Mouse (Mus musculus) liver, embryonic 11.5 days (tissue): ENCODE measurements around the gene Rnaseh2c. TPM values are rescaled to one million over a fixed set of nuclear protein-coding genes. Genes with fewer than 3 reads are reported as not detected.

Source experiments
- ATAC-seq: fragments of 200-750 bp; cut with Nextera tagmentation; replicated peaks from 2 replicates; pipeline ENCODE4 v1.8.0; 2017; ENCODE audit warnings: moderate number of reproducible peaks, mild to moderate bottlenecking, moderate TSS enrichment, moderate library complexity; ENCODE audit not compliant: low FRiP score
- DNase-seq: peaks from one replicate; pipeline ENCODE4 v3.0.0-alpha.2; 2017; ENCODE audit warnings: low spot score
- H3K27ac ChIP-seq: fragments of 300-500 bp; sonication (generic); 2 replicates; pipeline ENCODE4 v1.5.1; 2014; ENCODE audit warnings: mild to moderate bottlenecking, low read depth, low read length, control low read depth
- H3K27me3 ChIP-seq: fragments of 300-500 bp; sonication (generic); replicated peaks from 2 replicates; pipeline ENCODE4 v1.6.1; 2014; ENCODE audit warnings: low read length, mixed read lengths; ENCODE audit not compliant: control insufficient read depth, insufficient read depth
- H3K36me3 ChIP-seq: fragments of 300-500 bp; sonication (generic); 2 replicates; pipeline ENCODE4 v1.6.1; 2014; ENCODE audit warnings: mild to moderate bottlenecking, low read length, moderate library complexity, mixed read lengths; ENCODE audit not compliant: control insufficient read depth, insufficient read depth
- H3K4me1 ChIP-seq: fragments of 300-500 bp; sonication (generic); replicated peaks from 2 replicates; pipeline ENCODE4 v1.6.1; 2014; ENCODE audit warnings: low read length, mixed read lengths; ENCODE audit not compliant: control insufficient read depth, insufficient read depth
- H3K4me2 ChIP-seq: fragments of 300-500 bp; sonication (generic); 2 replicates; pipeline ENCODE4 v1.6.1; 2014; ENCODE audit warnings: mild to moderate bottlenecking, control low read depth, moderate library complexity
- H3K4me3 ChIP-seq: fragments of 300-500 bp; sonication (generic); 2 replicates; pipeline ENCODE4 v1.5.1; 2014; ENCODE audit warnings: low read depth, low read length, control low read depth
- H3K9ac ChIP-seq: fragments of 300-500 bp; sonication (generic); 2 replicates; pipeline ENCODE4 v1.6.1; 2014; ENCODE audit warnings: low read depth, low read length, control low read depth
- H3K9me3 ChIP-seq: fragments of 300-500 bp; sonication (generic); 2 replicates; pipeline ENCODE4 v1.6.1; 2016; ENCODE audit warnings: low read length, inconsistent platforms, mixed read lengths; ENCODE audit not compliant: control insufficient read depth
- WGBS: fragments of 180-500 bp; shearing (Covaris S2); extraction: QIAGEN DNeasy Blood & Tissue Kit; methylation state at CpG from one replicate; pipeline ENCODE4 v1.1.7; 2014; 5-methylcytosine and 5-hydroxymethylcytosine counted together
- polyA plus RNA-seq: library from polyadenylated mRNA; unstranded; fragments of >200 nt; fragmentation: Nextera tagmentation; extraction: Ambion mirVana; gene quantifications from 2 replicates; pipeline ENCODE4 v1.2.1, GENCODE M21; 2014

Rnaseh2c gene
- polyA plus RNA-seq, 1 experiment from 2014 or later, result 189 TPM

DNA sequence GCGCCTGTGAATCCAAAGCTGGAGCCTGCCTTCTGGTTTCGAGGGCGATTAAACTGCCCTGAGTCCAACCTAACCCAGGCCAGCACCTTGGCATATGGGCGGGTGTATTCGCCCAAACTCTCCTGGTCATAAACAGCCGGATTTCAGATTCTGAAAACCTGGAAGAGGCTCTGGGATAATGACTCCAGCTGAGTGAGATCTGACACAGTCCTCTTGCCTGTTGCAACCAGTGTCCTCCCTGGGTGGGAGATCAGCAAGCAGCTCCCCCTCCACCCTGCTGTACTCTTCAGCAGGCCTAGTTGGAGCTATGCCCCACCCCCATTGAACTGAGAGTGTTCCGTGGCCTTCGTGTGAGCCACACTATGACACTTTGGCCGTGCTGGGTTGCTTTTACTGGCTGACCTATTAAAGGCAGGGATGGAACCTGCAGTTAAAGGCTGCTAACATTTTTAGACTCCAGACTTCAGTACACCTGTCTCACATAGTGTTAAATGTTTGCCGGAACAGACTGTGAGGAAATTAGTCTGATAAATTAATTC lies 40.4 kb upstream of the Rnaseh2c start:
- no peak for DNase-seq
- peak overlapping the region; percentile 71 for H3K4me2 ChIP-seq
- peaks cover 14% of the 10 kb centered on the region for H3K4me1 ChIP-seq
- H3K9ac ChIP-seq, result no peak overlapping the region
- H3K4me3 ChIP-seq, result peak overlapping the region; percentile 43
- H3K27me3 ChIP-seq, result peaks cover 94% of the 10 kb centered on the region
- H3K36me3 ChIP-seq, result no peaks in the 10 kb centered on the region
- WGBS, result 20% methylated on average over 10 of the region's 10 CpGs
- H3K27ac ChIP-seq, result no peak overlapping the region
- no peak for ATAC-seq
- H3K9me3 ChIP-seq, result no peaks in the 10 kb centered on the region

DNA sequence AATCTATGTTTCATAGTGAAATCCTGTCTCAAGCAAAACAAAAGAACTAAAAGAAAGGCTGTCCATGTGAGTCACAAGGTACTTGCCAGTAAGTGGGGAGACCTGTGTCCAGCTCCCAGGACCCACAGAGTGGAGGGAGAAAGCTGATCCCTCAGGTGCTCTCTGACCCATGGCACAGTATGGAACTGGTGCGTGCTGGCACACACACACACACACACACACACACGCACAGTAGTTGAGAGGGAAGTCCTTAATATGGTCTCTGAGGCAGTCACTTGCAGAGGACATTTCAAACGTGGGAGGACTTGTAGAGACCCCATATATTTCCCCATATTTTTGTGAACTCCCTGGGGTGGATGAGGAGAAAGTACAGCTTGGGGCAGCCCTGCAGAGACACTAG lies 39.8 kb upstream of the Rnaseh2c start:
- 48% methylated on average over 3 of the region's 3 CpGs for WGBS
- peaks cover 20% of the 10 kb centered on the region for H3K4me1 ChIP-seq
- H3K9me3 ChIP-seq, result no peaks in the 10 kb centered on the region
- peaks cover 91% of the 10 kb centered on the region for H3K27me3 ChIP-seq
- H3K4me3 ChIP-seq, result no peak overlapping the region
- H3K9ac ChIP-seq, result no peak overlapping the region
- DNase-seq (no peak), ATAC-seq (no peak)
- no peaks in the 10 kb centered on the region for H3K36me3 ChIP-seq
- H3K27ac ChIP-seq, result no peak overlapping the region
- no peak overlapping the region for H3K4me2 ChIP-seq

DNA sequence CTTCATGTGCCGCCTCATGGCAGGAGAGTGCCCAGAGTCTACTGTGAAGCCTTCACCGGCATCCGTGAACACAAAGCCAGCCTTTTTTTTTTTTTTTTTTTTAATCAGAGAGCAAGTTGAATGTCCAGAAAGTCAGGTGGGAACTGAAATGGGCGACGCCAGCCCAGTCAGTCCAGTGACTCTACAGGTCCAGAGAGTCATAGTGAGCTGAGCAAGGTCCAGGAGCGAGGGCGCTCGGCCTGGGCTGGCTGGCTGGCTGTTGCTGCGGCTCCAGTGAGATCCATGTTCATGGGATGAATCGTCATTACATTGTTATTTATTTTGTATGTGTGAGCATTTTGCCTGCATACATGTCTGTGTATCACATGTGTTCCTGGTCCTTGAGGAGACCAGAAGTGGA lies 38.9 kb upstream of the Rnaseh2c start:
- ATAC-seq (no peak), DNase-seq (no peak)
- no peak overlapping the region for H3K9ac ChIP-seq
- H3K36me3 ChIP-seq, result no peaks in the 10 kb centered on the region
- no peak overlapping the region for H3K27ac ChIP-seq
- H3K27me3 ChIP-seq, result peaks cover 82% of the 10 kb centered on the region
- H3K4me3 ChIP-seq, result no peak overlapping the region
- no peak overlapping the region for H3K4me2 ChIP-seq
- 87% methylated on average over 10 of the region's 10 CpGs for WGBS
- no peaks in the 10 kb centered on the region for H3K9me3 ChIP-seq
- H3K4me1 ChIP-seq, result peaks cover 19% of the 10 kb centered on the region

DNA sequence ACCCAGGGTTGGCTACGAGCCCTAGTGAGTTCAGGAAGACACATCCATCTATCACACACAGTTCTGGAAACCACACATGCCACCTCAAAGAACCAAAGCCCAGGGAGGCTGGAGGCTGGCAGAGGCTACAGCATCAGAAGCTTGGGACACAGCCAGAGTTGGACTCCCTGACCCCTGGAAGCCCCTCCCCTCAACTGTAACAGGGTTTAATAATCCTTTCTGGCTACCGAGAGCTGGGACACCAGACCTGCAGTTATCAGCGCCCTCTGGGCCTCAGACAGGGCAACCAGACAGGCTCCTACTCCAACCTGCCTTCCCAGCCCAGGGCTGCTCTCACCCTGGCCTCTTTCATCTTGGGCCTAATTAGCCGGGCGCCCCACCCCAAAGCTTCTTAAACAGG lies 35.4 kb upstream of the Rnaseh2c start:
- ATAC-seq (no peak), DNase-seq (no peak)
- no peaks in the 10 kb centered on the region for H3K36me3 ChIP-seq
- 54% methylated on average over 5 of the region's 5 CpGs for WGBS
- peak overlapping the region; percentile 83; the same call in 1 of the 2 replicates for H3K4me3 ChIP-seq
- no peaks in the 10 kb centered on the region for H3K9me3 ChIP-seq
- no peak overlapping the region for H3K27ac ChIP-seq
- H3K9ac ChIP-seq, result no peak overlapping the region
- no peak overlapping the region; the same call in 1 of the 2 replicates for H3K4me2 ChIP-seq
- peaks cover 20% of the 10 kb centered on the region for H3K4me1 ChIP-seq
- peaks cover 47% of the 10 kb centered on the region for H3K27me3 ChIP-seq

DNA sequence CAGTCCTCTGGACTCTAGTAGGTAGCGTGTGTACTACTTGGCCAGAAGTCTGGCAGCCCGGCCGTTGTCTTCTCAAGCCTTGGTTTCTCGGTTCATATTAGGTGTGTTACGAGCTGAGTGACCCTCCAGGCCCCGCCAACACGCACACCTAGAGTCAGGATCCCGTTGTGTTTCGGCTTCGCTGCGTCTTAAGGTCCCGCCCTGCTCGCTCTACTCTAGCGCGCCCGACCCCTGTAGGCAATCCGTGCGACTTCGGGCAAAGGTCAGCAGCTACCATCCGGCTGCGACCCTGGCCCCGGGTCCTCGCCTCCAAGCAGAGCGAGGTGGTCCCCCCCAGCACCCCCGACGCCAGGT lies 34.5 kb upstream of the Rnaseh2c start:
- Histone ChIP-seq H3K27ac (peak overlapping the region; percentile 89), H3K4me3 (peak overlapping the region; percentile 83), H3K9me3 (no peaks in the 10 kb centered on the region), H3K4me2 (peak overlapping the region; percentile 99), H3K9ac (peak overlapping the region; percentile 86), H3K4me1 (peaks cover 20% of the 10 kb centered on the region), H3K36me3 (no peaks in the 10 kb centered on the region), H3K27me3 (peaks cover 38% of the 10 kb centered on the region)
- DNase-seq, result no peak
- WGBS, result 3% methylated on average over 26 of the region's 26 CpGs
- ATAC-seq, result peak; percentile 62

DNA sequence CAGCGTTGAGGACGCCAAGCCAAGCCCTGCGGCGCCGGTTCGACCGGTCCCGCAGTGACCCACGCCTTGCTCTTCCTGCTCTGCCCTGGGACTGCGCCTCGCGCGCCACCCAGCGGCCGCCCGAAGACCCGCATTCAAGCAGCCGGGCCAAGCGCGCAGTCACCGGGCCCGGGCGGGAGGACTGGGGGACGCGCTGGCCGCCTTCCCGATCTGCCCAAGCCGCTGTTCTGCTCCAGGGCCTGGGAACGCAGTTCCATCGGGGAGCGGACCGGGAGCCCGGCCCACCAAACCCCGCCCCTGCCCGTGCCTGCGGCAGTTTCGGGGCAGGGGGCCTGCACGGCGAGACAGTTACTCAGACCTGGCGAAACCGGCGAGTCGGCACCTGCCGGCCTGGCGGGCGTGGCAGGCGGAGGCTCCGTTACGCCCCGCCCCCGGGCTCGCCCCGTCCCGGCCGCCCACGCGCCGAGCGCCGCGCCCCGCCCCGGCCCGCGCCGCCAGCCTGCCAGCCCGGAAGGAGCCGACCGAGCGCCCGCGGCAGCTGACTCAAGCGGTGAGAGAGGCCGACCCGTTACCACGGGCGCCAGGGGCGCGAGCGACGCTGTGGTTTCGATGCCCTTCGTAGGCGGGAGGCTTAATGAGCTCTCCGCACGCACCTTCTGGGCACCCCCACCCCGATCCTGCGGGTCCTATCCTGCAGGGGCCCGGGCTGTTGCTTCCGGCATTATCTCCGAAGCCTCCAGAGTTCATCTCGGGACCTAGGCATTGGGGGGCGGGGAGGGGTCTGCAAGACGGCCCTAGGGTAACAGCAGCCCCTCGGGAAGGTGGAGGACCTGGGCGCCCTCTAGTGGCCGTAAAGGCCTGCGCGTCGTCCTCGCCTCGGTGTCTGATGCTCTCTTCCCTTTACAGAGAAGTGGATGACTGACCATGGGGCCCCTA lies 33.9 kb upstream of the Rnaseh2c start, which contains the start of gene Ap5b1:
TSS of gene Ap5b1 (plus strand) at position 492 of the 936 bp plus-strand sequence.
- peak; percentile 93 for DNase-seq
- H3K27me3 ChIP-seq, result peaks cover 32% of the 10 kb centered on the region
- no peaks in the 10 kb centered on the region for H3K36me3 ChIP-seq
- peak within 1 kb of the TSS; percentile 99 for H3K4me2 ChIP-seq
- peak within 1 kb of the TSS; percentile 89 for H3K27ac ChIP-seq
- whole genome bisulfite sequencing, result under 1% methylated on average over 101 of the region's 102 CpGs
- peak; percentile 87 for ATAC-seq
- peaks cover 20% of the 10 kb centered on the region for H3K4me1 ChIP-seq
- H3K9ac ChIP-seq, result peak within 1 kb of the TSS; percentile 86
- H3K4me3 ChIP-seq, result peak within 1 kb of the TSS; percentile 83
- H3K9me3 ChIP-seq, result no peaks in the 10 kb centered on the region

DNA sequence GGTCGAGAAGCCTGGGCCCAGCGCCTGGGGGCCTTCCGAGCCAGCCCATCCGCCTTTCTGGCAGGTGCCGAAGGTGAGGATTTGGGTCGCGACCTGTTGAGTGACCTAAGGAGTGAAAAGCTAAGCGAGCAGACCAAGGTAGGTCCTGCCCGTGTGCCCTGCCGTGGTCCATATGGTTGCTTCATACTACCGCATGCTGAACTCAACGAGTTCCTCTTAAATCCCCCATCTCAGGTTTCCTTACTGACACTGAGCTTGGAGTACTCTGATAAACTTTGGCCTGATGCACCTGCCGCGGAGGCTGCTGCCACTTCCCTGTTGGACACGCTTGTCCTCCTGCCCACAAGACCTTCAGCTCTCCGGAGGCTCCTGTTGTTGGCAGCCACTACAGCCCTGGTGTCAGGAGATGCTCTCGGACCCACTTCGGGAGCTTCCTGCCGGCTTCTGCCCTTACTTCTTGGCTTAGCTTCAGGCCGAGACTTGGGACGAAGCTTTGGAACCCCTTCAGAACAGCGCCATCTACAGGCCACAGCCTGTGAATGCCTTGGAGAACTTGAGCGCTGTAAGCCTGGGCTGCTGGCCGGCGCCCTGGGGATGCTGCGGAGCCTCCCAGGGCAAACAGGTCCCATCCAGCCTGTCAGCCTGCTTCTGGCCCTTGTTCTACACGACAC lies 33.1 kb upstream of the Rnaseh2c start:
- DNase-seq (peak; percentile 81), ATAC-seq (peak; percentile 22; the same call in 1 of the 2 replicates)
- peaks cover 24% of the 10 kb centered on the region for H3K27me3 ChIP-seq
- H3K4me1 ChIP-seq, result peaks cover 20% of the 10 kb centered on the region
- H3K36me3 ChIP-seq, result no peaks in the 10 kb centered on the region
- no peaks in the 10 kb centered on the region for H3K9me3 ChIP-seq
- H3K4me2 ChIP-seq, result peak overlapping the region; percentile 99
- 7% methylated on average over 27 of the region's 27 CpGs for WGBS
- peak overlapping the region; percentile 89 for H3K27ac ChIP-seq
- H3K4me3 ChIP-seq, result peak overlapping the region; percentile 83
- H3K9ac ChIP-seq, result peak overlapping the region; percentile 86

DNA sequence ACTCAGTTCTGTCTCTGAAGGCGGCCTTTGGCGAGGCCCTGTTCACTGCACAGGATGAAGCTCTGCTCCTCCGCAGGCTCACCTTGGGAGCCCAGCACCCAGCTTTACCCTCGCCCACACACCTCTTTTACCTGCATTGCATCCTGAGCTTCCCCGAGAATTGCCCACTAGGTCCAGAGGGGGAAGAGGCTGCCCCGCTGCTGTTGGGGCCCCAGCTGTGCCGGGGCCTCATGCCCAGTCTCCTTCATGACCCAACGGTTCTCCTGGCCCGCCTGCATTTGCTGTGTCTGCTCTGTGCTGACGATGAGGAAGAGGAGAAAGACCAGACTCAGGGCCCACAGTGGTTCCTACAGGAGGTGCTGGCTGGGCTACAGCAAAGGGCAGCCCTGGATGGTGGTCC lies 32.2 kb upstream of the Rnaseh2c start:
- no peak overlapping the region for H3K4me3 ChIP-seq
- H3K27ac ChIP-seq, result no peak overlapping the region
- 86% methylated on average over 10 of the region's 10 CpGs for WGBS
- DNase-seq, result no peak
- peak overlapping the region; percentile 86; the same call in 1 of the 2 replicates for H3K9ac ChIP-seq
- no peaks in the 10 kb centered on the region for H3K36me3 ChIP-seq
- peak overlapping the region; percentile 99; the same call in 1 of the 2 replicates for H3K4me2 ChIP-seq
- no peaks in the 10 kb centered on the region for H3K9me3 ChIP-seq
- ATAC-seq, result no peak
- peaks cover 15% of the 10 kb centered on the region for H3K27me3 ChIP-seq
- H3K4me1 ChIP-seq, result peaks cover 20% of the 10 kb centered on the region
